Mouse (Mus musculus): ENCODE data around the gene Itm2c.

Gene Itm2c

GRCm38 (mm10) chr1:85934560-85934959, 40.5 kb downstream of the Itm2c start:
- DNase-seq (ENCODE audit: low spot score in 2 of 2): no peak

GRCm38 (mm10) chr1:85935148-85935852, 41.2 kb downstream of the Itm2c start:
- DNase-seq (ENCODE audit: low spot score in 2 of 2): peak; percentile 38 to 74

- no peak for DNase-seq (ENCODE audit: low spot score in 2 of 2)
These were observed 42.2 kb downstream of the Itm2c start for GRCm38 (mm10) chr1:85936265-85936664.

GRCm38 (mm10) chr1:85937323-85937722, 43.2 kb downstream of the Itm2c start:
- no peak for DNase-seq (ENCODE audit: low spot score in 2 of 2)

- DNase-seq (ENCODE audit: low spot score in 2 of 2): no peak
These were observed 48.2 kb downstream of the Itm2c start for GRCm38 (mm10) chr1:85942318-85942717.

GRCm38 (mm10) chr1:85949085-85949684, 55.1 kb downstream of the Itm2c start:
- DNase-seq (ENCODE audit: low spot score in 2 of 2): no peak

GRCm38 (mm10) chr1:85955150-85955549, 61.1 kb downstream of the Itm2c start:
- no peak for DNase-seq (ENCODE audit: low spot score in 2 of 2)

GRCm38 (mm10) chr1:85957290-85957689, 63.2 kb downstream of the Itm2c start:
- DNase-seq (ENCODE audit: low spot score in 2 of 2): no peak

GRCm38 (mm10) chr1:85957942-85958619, 64.0 kb downstream of the Itm2c start:
- DNase-seq (ENCODE audit: low spot score in 2 of 2): peak; percentile 33 to 41

Measured in thymus, postnatal 10 days (tissue).